In genomic region chr12:90571907-90572306, GRCm38 (mm10) we compare ENCODE assay signal across 22 mouse cellular contexts.
"Had no signal": no experiment of that assay in that cellular context is flagged by ENCODE, and none has a peak within 500 bp of the region (broad histone marks: within the 10 kb centered on the region; RNA-seq: fewer than 3 reads in every experiment).

No protein-coding gene starts in this region.

- H3K9me3 ChIP-seq: liver, embryonic 15.5 days; lung, embryonic 15.5 days; midbrain, embryonic 10.5 days; midbrain, embryonic 12.5 days; neural tube, embryonic 13.5 days; neural tube, embryonic 15.5 days; stomach, embryonic 15.5 days had no signal

- H3K4me3 ChIP-seq: liver, embryonic 15.5 days; lung, embryonic 15.5 days; midbrain, embryonic 10.5 days; midbrain, embryonic 12.5 days; myocyte; neural tube, embryonic 13.5 days; neural tube, embryonic 15.5 days; stomach, embryonic 15.5 days had no signal

- H3K27me3 ChIP-seq: liver, embryonic 15.5 days; lung, embryonic 15.5 days; midbrain, embryonic 12.5 days; neural tube, embryonic 13.5 days; neural tube, embryonic 15.5 days; stomach, embryonic 15.5 days had no signal

- H3K36me3 ChIP-seq: liver, embryonic 15.5 days; lung, embryonic 15.5 days; midbrain, embryonic 10.5 days; midbrain, embryonic 12.5 days; neural tube, embryonic 13.5 days; neural tube, embryonic 15.5 days; stomach, embryonic 15.5 days had no signal

- H3K27ac ChIP-seq: liver, embryonic 15.5 days; lung, embryonic 15.5 days; macrophage; midbrain, embryonic 10.5 days; midbrain, embryonic 12.5 days; neural tube, embryonic 13.5 days; neural tube, embryonic 15.5 days; stomach, embryonic 15.5 days had no signal

- DNase-seq: liver, postnatal 0 days; lung, adult 2 months; lung, postnatal 14 days; lung, postnatal 36 days; right cerebral cortex, adult 18-20 months; right cerebral cortex, postnatal 25 days; right cerebral cortex, postnatal 4 days; spleen, adult 18-20 months; thymus, adult 18-20 months; thymus, postnatal 14 days; thymus, postnatal 36 days had no signal

- ATAC-seq: liver, postnatal 0 days; lung, postnatal 0 days; midbrain, embryonic 16.5 days had no signal

- H3K9ac ChIP-seq: liver, embryonic 15.5 days; liver, postnatal 0 days; lung, embryonic 15.5 days; midbrain, embryonic 12.5 days; neural tube, embryonic 13.5 days; neural tube, embryonic 15.5 days; stomach, embryonic 15.5 days had no signal

- H3K4me1 ChIP-seq: liver, embryonic 15.5 days; lung, embryonic 15.5 days; midbrain, embryonic 10.5 days; midbrain, embryonic 12.5 days; neural tube, embryonic 13.5 days; neural tube, embryonic 15.5 days; stomach, embryonic 15.5 days had no signal

- H3K4me2 ChIP-seq: liver, embryonic 15.5 days; lung, embryonic 15.5 days; midbrain, embryonic 12.5 days; neural tube, embryonic 13.5 days; neural tube, embryonic 15.5 days; stomach, embryonic 15.5 days had no signal
